Mouse (Mus musculus): ENCODE results near the gene Zmynd15. TPM values are rescaled to one million over a fixed set of nuclear protein-coding genes. Genes with fewer than 3 reads are reported as not detected.

Gene Zmynd15
- total RNA-seq (2012; rRNA removed), result 0.54 and 1.5 TPM in 2 replicates

- Histone ChIP-seq H3K27ac (ENCODE audit: insufficient read depth, low read depth, low read length, poor library complexity, severe bottlenecking) (no peak within 1 kb of the TSS), H3K9ac (ENCODE audit: insufficient read depth, low read depth, low read length, poor library complexity, severe bottlenecking) (peak within 1 kb of the TSS; percentile 56), H3K4me1 (ENCODE audit: control insufficient read depth in 2 of 2, insufficient read depth in 2 of 2, low read length in 2 of 2, poor library complexity in 1 of 2) (0 out of 4 replicates have a peak, but pooled peaks cover 0 to 2% of the 10 kb centered on the region in 2 experiments), H3K36me3 (ENCODE audit: control insufficient read depth, insufficient read depth, low read length, poor library complexity, severe bottlenecking) (peaks cover 3% of the 10 kb centered on the region; the same call in 1 of the 2 replicates), H3K4me3 (ENCODE audit: insufficient read depth in 1 of 2, low read depth in 1 of 2, low read length in 2 of 2, poor library complexity in 1 of 2, severe bottlenecking in 1 of 2) (peak within 1 kb of the TSS; percentile 60 to 63), H3K9me3 (ENCODE audit: control insufficient read depth, insufficient read depth, low read depth, low read length) (no peaks in the 10 kb centered on the region)
- DNase-seq (ENCODE audit: low read depth, low spot score), result no peak
- in situ Hi-C loops (cut with MboI; ENCODE audit: low sequenced_read_pairs in 2 of 2, unreplicated experiment in 2 of 2), result no loop called here
- no peak for TF ChIP-seq ZNF384 (IDR thresholded peaks at IDR 0.05; ENCODE audit: low read depth, low read length)
- no peak for TF ChIP-seq HCFC1 (IDR thresholded peaks at IDR 0.05; ENCODE audit: borderline replicate concordance, insufficient read depth, low read length)
- no peak for TF ChIP-seq MAFK (IDR thresholded peaks at IDR 0.05; ENCODE audit: insufficient read depth, low read depth, low read length)
- TF ChIP-seq ZC3H11A (IDR thresholded peaks at IDR 0.05; ENCODE audit: borderline replicate concordance, low read depth, low read length), result no peak
Measured at GRCm38 (mm10) chr11:70458688-70459600, at the start of gene Zmynd15. TSS of gene Zmynd15 (plus strand) at chr11:70459433.

DNA sequence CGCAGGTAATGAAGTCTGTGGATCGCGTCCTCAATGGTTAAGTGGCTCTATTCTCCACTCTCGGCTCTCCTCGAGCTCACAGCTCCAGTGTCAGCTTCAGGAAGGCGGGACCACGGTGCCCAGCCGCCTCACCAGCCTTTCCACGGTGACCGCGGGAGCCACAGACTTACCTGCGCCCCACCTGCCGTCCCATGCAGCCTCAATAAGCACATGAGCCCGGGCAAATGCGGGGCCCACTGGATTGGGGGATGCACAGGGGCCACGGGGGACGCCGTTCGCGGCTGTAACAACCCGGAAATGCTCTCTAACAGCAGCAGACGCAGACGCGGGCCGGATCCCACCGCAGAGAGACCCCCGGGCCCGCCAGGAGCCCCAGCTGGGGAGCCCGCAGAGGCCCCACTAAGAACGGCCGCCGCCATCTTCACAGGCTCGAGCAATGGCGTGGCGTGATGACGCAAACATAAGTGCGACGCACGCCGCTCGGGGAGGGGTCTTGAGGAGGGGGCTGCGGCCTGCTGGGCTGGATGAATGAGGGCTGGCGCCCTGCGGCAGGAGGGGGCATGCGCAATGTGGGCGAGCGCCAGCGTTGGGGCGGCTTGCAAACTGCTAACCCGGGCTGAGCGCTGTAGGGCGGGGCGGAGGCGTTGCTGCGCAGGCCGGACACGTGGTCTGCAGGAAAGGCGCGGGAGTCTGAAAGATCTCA, 49.5 kb upstream of the Zmynd15 start, which contains the start of gene Pelp1:
TSS of gene Pelp1 (minus strand) at position 438 of the 703 bp plus-strand sequence.
- TF ChIP-seq ZNF384 (IDR thresholded peaks at IDR 0.05; ENCODE audit: low read depth, low read length), result no peak
- TF ChIP-seq CHD2 (IDR thresholded peaks at IDR 0.05; ENCODE audit: low read depth, low read length), result no peak
- no peak; the same call in 1 of the 2 replicates for TF ChIP-seq ZC3H11A (IDR thresholded peaks at IDR 0.05; ENCODE audit: borderline replicate concordance, low read depth, low read length)
- no peak for TF ChIP-seq MAFK (IDR thresholded peaks at IDR 0.05; ENCODE audit: insufficient read depth, low read depth, low read length)
- TF ChIP-seq HCFC1 (IDR thresholded peaks at IDR 0.05; ENCODE audit: borderline replicate concordance, insufficient read depth, low read length), result peak; percentile 81
- H3K36me3 ChIP-seq (ENCODE audit: control insufficient read depth, insufficient read depth, low read length, poor library complexity, severe bottlenecking), result peaks cover 22% of the 10 kb centered on the region
- in situ Hi-C loops (cut with MboI; ENCODE audit: low sequenced_read_pairs in 2 of 2, unreplicated experiment in 2 of 2), result no loop called here
- peak; percentile 96 for DNase-seq (ENCODE audit: low read depth, low spot score)
- H3K4me3 ChIP-seq (ENCODE audit: insufficient read depth in 1 of 2, low read depth in 1 of 2, low read length in 2 of 2, poor library complexity in 1 of 2, severe bottlenecking in 1 of 2), result peak within 1 kb of the TSS; percentile 87 to 93
- H3K9ac ChIP-seq (ENCODE audit: insufficient read depth, low read depth, low read length, poor library complexity, severe bottlenecking), result peak within 1 kb of the TSS; percentile 96
- H3K9me3 ChIP-seq (ENCODE audit: control insufficient read depth, insufficient read depth, low read depth, low read length), result no peaks in the 10 kb centered on the region
- H3K4me1 ChIP-seq (ENCODE audit: control insufficient read depth in 2 of 2, insufficient read depth in 2 of 2, low read length in 2 of 2, poor library complexity in 1 of 2), result peaks cover 3 to 9% of the 10 kb centered on the region in 2 experiments; a peak in 2 of 4 replicates
- peak within 1 kb of the TSS; percentile 77 for H3K27ac ChIP-seq (ENCODE audit: insufficient read depth, low read depth, low read length, poor library complexity, severe bottlenecking)

DNA sequence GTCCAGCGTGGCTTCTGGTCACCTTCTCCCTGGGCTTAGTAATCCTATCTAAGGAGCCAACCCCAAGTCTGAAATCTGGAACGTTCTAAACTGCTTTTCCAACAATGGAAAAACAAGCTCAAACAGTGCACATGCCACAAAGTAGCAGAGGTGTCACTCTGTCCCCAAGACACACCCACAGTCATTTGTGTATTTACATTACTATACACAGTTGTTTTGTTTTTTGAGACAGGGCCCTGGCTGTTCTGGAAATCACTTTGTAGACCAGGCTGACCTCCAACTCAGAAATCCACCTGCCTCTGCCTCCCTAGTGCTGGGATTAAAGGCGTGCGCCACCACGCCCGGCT, 49.0 kb upstream of the Zmynd15 start:
- Histone ChIP-seq H3K4me1 (ENCODE audit: control insufficient read depth in 2 of 2, insufficient read depth in 2 of 2, low read length in 2 of 2, poor library complexity in 1 of 2) (peaks cover 3 to 9% of the 10 kb centered on the region in 2 experiments; a peak in 2 of 4 replicates), H3K9ac (ENCODE audit: insufficient read depth, low read depth, low read length, poor library complexity, severe bottlenecking) (peak overlapping the region; percentile 50; the same call in 1 of the 2 replicates), H3K27ac (ENCODE audit: insufficient read depth, low read depth, low read length, poor library complexity, severe bottlenecking) (peak overlapping the region; percentile 68), H3K9me3 (ENCODE audit: control insufficient read depth, insufficient read depth, low read depth, low read length) (no peaks in the 10 kb centered on the region), H3K36me3 (ENCODE audit: control insufficient read depth, insufficient read depth, low read length, poor library complexity, severe bottlenecking) (peaks cover 20% of the 10 kb centered on the region), H3K4me3 (ENCODE audit: insufficient read depth in 1 of 2, low read depth in 1 of 2, low read length in 2 of 2, poor library complexity in 1 of 2, severe bottlenecking in 1 of 2) (0 out of 4 replicates have a peak overlapping the region, but pooled peaks of 1 of the 2 experiments have one; percentile 5)
- TF ChIP-seq ZNF384 (IDR thresholded peaks at IDR 0.05; ENCODE audit: low read depth, low read length) (no peak), CHD2 (IDR thresholded peaks at IDR 0.05; ENCODE audit: low read depth, low read length) (no peak), ZC3H11A (IDR thresholded peaks at IDR 0.05; ENCODE audit: borderline replicate concordance, low read depth, low read length) (no peak), HCFC1 (IDR thresholded peaks at IDR 0.05; ENCODE audit: borderline replicate concordance, insufficient read depth, low read length) (no peak), MAFK (IDR thresholded peaks at IDR 0.05; ENCODE audit: insufficient read depth, low read depth, low read length) (no peak)
- no peak for DNase-seq (ENCODE audit: low read depth, low spot score)
- in situ Hi-C loops (cut with MboI; ENCODE audit: low sequenced_read_pairs in 2 of 2, unreplicated experiment in 2 of 2), result no loop called here

DNA sequence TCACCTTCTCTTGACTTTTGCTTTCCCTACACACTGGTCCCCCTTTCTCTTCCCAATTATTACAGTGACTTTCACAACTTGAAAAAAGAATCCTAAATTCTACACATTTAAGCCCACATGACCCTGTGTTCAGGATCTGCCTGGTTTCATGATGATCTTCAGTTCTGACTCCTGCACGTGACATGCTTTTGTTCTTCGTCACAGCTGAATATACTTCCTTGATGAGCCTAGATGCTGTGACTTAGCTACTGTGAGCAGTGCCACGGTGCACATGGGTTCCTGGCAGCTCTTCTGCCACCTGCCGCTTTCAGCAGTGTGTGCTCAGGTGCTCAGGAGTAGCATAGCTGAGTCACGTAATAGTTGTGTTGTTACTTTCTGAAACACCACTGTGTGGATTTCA, 46.6 kb upstream of the Zmynd15 start:
- H3K9ac ChIP-seq (ENCODE audit: insufficient read depth, low read depth, low read length, poor library complexity, severe bottlenecking), result no peak overlapping the region
- DNase-seq (ENCODE audit: low read depth, low spot score), result no peak
- no peak overlapping the region for H3K27ac ChIP-seq (ENCODE audit: insufficient read depth, low read depth, low read length, poor library complexity, severe bottlenecking)
- peaks cover 3 to 7% of the 10 kb centered on the region in 2 experiments; a peak in 2 of 4 replicates for H3K4me1 ChIP-seq (ENCODE audit: control insufficient read depth in 2 of 2, insufficient read depth in 2 of 2, low read length in 2 of 2, poor library complexity in 1 of 2)
- no peak overlapping the region for H3K4me3 ChIP-seq (ENCODE audit: insufficient read depth in 1 of 2, low read depth in 1 of 2, low read length in 2 of 2, poor library complexity in 1 of 2, severe bottlenecking in 1 of 2)
- H3K9me3 ChIP-seq (ENCODE audit: control insufficient read depth, insufficient read depth, low read depth, low read length), result no peaks in the 10 kb centered on the region
- H3K36me3 ChIP-seq (ENCODE audit: control insufficient read depth, insufficient read depth, low read length, poor library complexity, severe bottlenecking), result peaks cover 4% of the 10 kb centered on the region; the same call in 1 of the 2 replicates
- TF ChIP-seq MAFK (IDR thresholded peaks at IDR 0.05; ENCODE audit: insufficient read depth, low read depth, low read length) (no peak), ZC3H11A (IDR thresholded peaks at IDR 0.05; ENCODE audit: borderline replicate concordance, low read depth, low read length) (no peak)
- in situ Hi-C loops (cut with MboI; ENCODE audit: low sequenced_read_pairs in 2 of 2, unreplicated experiment in 2 of 2), result no loop called here

Data from ES-E14 (cell line).